Mouse (Mus musculus) telencephalon, adult 2 months (tissue): Measurements from ENCODE around the gene Noa1.

Experiments
- DNase-seq: peaks from one replicate; pipeline ENCODE4 v3.0.0-alpha.2; 2011; ENCODE audit warnings: low read depth, low spot score

The Noa1 gene

GRCm38 (mm10) chr5:77253154-77253553 lies 56.7 kb downstream of the Noa1 start:
- no peak for DNase-seq

- no peak for DNase-seq
Observed at GRCm38 (mm10) chr5:77252115-77252827, 57.6 kb downstream of the Noa1 start.

GRCm38 (mm10) chr5:77251656-77252055 lies 58.2 kb downstream of the Noa1 start:
- no peak for DNase-seq

GRCm38 (mm10) chr5:77250083-77250482 lies 59.8 kb downstream of the Noa1 start:
- DNase-seq: no peak

- no peak for DNase-seq
Observed at GRCm38 (mm10) chr5:77245787-77246671, 63.9 kb downstream of the Noa1 start.

GRCm38 (mm10) chr5:77245463-77245786 lies 64.5 kb downstream of the Noa1 start:
- no peak for DNase-seq

- DNase-seq: no peak
Observed at GRCm38 (mm10) chr5:77244331-77244987, 65.4 kb downstream of the Noa1 start.
